Mouse (Mus musculus) skeletal muscle tissue, adult 2 months (tissue): Measurements from ENCODE around the gene Mctp2.
"Not testable (repeated sequence)": the region's sequence is repeated elsewhere in the genome, so short reads cannot be mapped to it uniquely, and the experiment has no call there.

Experiments used
- DNase-seq: peaks from one replicate; pipeline ENCODE4 v3.0.0-alpha.2; 2012; ENCODE audit warnings: low read depth, low spot score

The Mctp2 gene

DNA sequence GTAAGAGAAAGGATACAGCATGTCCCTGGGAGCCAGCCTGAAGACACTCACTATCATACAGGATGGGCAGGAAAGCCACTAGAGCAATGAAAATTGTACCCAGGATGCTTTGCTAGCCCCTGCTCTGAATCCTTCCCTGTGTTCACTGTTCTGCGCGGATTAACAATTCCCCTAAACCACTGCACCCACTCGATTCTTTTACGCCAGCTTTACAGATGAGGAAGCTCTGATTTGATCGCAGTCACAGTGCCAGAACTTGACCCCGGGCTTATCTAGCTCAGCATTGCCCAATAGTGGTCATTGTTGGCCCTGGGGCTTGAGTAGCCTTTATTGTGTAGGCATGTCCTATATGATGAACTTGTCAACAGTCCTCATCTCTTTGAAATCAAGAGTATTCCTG lies 34.9 kb downstream of the Mctp2 start:
- no peak for DNase-seq

DNA sequence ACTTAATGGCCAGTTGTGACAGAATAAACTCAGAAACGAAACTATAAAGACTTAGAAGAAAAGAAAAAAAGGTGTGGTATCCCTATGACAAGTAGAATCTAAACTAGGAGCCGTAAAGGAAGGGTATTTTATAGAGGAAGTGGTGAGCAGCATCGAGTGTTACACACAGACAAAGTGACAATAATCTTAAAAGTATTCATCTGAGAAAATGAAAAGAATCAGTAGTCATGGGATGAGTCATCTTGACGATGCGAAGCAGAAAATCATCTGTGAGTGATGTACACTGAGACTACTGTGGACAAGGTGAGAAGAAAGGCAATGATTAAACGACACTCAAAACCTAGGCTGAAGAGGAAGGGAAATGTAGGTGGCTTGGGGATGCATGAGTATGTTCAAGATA lies 36.4 kb downstream of the Mctp2 start:
- DNase-seq, result no peak

DNA sequence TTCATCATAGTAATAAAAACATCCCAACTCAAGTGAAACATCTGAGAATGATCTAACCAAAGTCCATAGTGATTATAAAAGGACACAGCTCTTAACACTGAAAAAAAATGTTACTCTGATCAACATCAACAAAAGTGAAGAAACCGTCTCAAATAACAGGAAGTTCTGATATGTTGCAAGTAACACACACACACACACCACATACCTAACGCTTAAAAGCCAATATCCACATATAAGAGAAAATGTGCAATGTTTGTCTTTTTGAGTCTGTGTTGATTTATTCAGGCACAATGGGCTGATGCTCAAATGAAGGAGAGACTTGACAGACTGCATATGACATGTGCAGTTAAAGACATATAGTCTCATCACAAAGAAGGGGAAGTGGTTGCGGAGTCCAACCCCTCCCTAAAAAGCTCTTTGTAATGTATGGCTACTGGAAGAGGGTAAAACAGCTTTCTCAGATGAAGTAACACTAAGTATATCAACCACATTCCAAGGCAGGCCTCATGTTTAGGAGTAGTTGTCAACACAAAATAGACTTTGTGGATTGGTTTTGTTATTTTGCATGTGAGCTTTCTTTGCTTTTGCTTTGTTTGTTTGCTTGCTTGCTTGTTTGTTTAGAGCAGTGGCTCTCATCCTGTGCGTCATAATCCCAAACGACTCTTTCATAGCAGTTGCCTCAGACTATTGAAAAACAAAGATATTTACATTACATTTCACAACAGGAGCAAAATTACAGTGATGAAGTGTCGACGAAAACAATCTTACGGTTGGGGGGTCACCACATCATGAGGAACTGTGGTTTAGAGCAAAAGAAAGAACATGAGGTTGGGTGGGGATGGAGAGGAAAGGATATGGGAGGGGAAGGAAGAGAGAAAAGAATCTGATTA lies 45.4 kb downstream of the Mctp2 start:
- DNase-seq, result no peak

- no peak for DNase-seq
These were observed 47.4 kb downstream of the Mctp2 start for GRCm38 (mm10) chr7:72259045-72259444.

DNA sequence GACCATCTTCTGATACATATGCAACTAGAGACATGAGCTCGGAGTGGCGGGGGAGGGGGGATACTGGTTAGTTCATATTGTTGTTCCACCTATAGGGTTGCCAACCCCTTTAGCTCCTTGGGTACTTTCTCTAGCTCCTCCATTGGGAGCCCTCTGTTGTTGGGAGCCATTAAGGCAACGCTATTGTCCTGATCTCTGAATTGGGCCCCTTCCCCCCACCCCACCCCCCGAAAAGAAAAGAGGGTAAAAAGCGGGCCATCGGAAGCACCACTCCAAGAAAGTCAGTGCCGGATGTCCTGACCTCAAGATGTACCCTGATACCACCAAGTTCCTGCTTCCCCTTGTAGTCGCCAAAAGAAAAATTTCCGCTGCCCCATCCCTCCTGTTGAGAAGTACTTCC lies 56.1 kb downstream of the Mctp2 start:
- DNase-seq, result not testable (repeated sequence)

DNA sequence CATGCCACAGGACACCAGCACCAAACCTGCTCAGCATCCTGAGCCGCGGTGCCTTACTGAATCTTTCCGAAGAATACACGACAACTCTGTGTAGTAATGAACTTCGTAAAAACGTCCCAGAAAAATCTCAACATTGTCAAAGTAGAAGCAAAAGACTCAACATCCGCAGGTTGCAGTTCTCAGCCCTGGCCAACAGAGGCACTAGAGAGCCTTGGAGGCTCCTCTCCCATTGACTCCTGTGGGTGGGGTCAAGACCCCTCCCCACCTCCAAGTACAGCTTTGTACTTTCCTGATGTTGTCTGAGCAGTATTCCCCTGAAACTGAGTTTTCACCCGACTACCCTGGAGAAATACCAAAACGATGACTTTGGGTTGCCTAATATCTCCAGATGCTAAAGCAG lies 65.1 kb downstream of the Mctp2 start:
- DNase-seq, result no peak

GRCm38 (mm10) chr7:72239782-72240493 lies 66.5 kb downstream of the Mctp2 start:
- DNase-seq, result peak; percentile 10

- DNase-seq, result peak; percentile 15
These were observed 67.8 kb downstream of the Mctp2 start for GRCm38 (mm10) chr7:72238575-72238974.

DNA sequence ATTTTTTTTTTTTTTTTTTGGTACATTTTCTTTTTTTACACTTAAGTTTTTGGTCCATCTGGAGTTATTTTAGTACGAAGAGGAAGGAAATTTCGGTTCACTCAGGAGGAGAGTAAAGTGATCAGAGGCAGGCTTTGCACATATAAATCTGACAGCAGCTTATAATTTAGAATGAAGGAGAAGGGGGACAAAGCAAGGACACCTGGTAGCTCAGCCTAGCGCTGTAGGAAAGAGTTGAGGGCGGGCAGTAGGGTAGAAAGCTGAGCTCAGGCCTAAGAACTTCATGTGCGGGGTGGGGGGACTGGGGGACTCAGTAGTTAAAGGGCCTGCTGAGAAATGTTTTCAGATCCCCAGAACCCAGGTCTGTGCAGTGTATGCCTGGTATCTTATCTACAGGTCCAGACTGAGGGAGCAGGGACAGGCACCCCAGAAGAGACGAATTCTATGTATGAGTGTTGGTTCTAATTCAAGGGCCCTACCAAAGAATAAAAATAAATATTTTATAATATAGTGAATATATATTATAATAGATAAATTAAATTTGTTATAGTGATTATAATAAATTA lies 71.9 kb downstream of the Mctp2 start:
- DNase-seq, result no peak

- DNase-seq, result no peak
These were observed 75.1 kb downstream of the Mctp2 start for GRCm38 (mm10) chr7:72231182-72231877.

GRCm38 (mm10) chr7:72229925-72230324 lies 76.5 kb downstream of the Mctp2 start:
- DNase-seq, result no peak

GRCm38 (mm10) chr7:72223558-72223957 lies 82.8 kb downstream of the Mctp2 start:
- no peak for DNase-seq

DNA sequence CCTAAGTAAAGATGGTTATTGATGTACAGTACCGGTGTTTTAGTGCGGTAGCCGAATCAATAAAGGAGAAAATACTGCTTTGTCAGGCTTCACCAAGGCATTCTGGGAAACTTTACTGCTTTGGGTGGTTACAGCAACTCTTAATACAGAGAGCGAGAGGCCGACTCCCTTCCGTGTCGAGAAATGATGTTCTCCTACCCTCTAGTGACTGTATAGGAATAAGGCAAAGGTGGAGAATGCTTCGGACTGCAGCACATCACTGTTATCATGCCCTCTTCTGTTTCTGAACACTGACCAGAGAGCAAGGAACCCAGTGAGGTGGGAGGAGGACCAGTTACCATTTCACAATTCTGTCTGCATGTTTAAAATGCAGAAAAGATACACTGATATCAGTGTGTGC lies 83.9 kb downstream of the Mctp2 start:
- no peak for DNase-seq

DNA sequence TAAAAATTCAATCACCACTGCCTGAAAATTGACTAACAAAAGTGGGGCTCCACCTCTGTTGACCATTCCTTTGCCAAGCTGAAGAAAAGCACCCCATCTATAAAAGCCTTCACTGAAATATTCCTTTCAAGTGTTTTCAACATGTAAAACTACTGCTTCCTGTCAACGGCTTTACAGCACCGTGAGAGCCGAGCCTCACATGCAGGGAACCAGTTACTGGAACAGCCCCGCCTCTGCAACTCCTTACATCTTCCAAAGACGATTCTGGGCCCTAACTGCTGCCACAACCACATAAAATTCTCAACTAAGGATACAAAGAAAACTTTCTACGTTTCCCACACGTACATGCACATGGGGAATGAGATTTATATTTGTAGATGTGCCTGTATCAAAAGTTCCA lies 88.4 kb downstream of the Mctp2 start:
- no peak for DNase-seq

- DNase-seq, result no peak
These were observed 90.7 kb downstream of the Mctp2 start for GRCm38 (mm10) chr7:72215563-72216215.

GRCm38 (mm10) chr7:72210201-72210600 lies 96.2 kb downstream of the Mctp2 start:
- DNase-seq, result no peak

DNA sequence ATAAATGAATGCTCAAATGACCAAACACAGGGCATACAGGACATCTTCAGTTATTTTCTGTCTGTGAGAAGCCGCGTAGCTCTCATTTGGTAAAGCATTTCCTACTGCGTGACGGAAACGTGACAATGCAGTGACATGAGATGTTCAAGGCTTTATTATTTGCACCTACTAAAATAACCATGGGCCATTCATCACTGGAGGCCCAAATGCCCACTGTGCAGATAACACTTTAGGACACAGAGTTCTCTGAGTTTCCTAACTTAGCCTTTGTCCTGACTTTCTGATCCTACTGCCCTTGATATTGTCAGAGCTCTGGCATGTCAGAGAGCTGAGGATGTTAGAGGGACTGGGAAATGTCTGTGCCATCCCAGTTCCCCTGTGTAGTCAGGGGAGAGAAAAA lies 97.1 kb downstream of the Mctp2 start:
- DNase-seq, result no peak

- DNase-seq, result no peak
These were observed 99.6 kb downstream of the Mctp2 start for GRCm38 (mm10) chr7:72206841-72207240.

DNA sequence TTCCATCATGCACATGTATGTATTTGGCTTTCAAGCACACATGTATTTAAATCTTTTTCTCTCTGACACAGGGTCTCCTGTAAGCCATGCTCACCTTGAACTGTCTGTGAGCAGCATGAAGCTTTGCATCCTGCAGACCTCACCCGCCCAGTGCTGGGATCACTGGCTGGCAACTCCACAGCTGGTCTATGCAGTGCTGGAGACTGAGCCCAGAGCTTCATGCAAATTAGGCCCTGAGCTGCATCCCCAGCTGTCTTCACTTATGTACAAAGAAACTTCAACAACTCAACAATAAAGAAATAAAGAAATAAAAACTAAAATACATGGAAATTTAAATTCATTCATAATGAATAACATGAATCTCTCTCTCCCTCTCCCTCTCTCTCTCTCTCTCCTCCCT lies 110.7 kb downstream of the Mctp2 start:
- DNase-seq, result no peak

DNA sequence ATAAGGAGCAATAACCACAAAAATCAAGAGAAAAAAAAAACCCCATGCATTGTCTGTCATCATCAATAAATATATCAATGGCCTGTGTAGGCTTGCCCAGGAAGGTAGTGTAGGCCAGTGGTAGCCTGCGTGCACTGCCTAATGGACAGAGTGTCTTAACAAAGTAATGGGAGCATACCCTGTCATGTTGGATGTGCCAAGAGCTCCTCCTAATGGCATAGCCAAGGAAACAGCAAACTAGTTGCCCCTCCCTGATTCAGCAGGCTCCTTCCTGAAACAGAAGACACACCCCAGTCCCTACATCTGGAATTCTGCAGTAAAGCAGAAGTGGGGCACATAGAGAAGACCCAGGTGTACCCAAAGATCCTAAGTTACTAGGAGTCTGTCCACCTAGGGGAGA lies 113.1 kb downstream of the Mctp2 start:
- DNase-seq, result peak; percentile 5

GRCm38 (mm10) chr7:72181651-72182050 lies 124.8 kb downstream of the Mctp2 start:
- DNase-seq, result no peak

GRCm38 (mm10) chr7:72169320-72169719 lies 137.1 kb downstream of the Mctp2 start:
- DNase-seq, result peak; percentile 1
